Mouse (Mus musculus): ENCODE measurements around the gene Tbc1d8. TPM values are rescaled to one million over a fixed set of nuclear protein-coding genes. Genes with fewer than 3 reads are reported as not detected.
A peak's percentile ranks its signal among the peaks of the same experiment; 100 is the strongest.

Tbc1d8 gene
- polyA plus RNA-seq, 1 experiment from 2014 or later, result 11.7 TPM

GRCm38 (mm10) chr1:39456421-39456853 lies 22.1 kb downstream of the Tbc1d8 start:
- 0 out of 2 replicates have a peak overlapping the region, but pooled peaks have one; percentile 8 for H3K27ac ChIP-seq (replicated peaks)
- ATAC-seq (ENCODE audit: extremely low read depth, insufficient number of reproducible peaks, low FRiP score, low TSS enrichment), result no peak
- 60% methylated on average over 5 of the region's 5 CpGs for WGBS

GRCm38 (mm10) chr1:39455350-39456023 lies 23.1 kb downstream of the Tbc1d8 start:
- 0 out of 2 replicates have a peak overlapping the region, but pooled peaks have one; percentile 33 for H3K9ac ChIP-seq
- H3K4me1 ChIP-seq, result peaks cover 59% of the 10 kb centered on the region
- H3K36me3 ChIP-seq, result no peaks in the 10 kb centered on the region
- 75% methylated on average over 23 of the region's 23 CpGs for WGBS
- H3K9me3 ChIP-seq, result no peaks in the 10 kb centered on the region
- no peak overlapping the region for H3K4me3 ChIP-seq
- peak overlapping the region; percentile 54 for H3K27ac ChIP-seq (replicated peaks)
- no peaks in the 10 kb centered on the region for H3K27me3 ChIP-seq (replicated peaks)
- no peak for ATAC-seq (ENCODE audit: extremely low read depth, insufficient number of reproducible peaks, low FRiP score, low TSS enrichment)
- H3K4me2 ChIP-seq, result no peak overlapping the region

More at GRCm38 (mm10) chr1:39456421-39456853, 22.1 kb downstream of the Tbc1d8 start:
- Histone ChIP-seq H3K4me3 (no peak overlapping the region), H3K36me3 (no peaks in the 10 kb centered on the region), H3K27me3 (replicated peaks) (no peaks in the 10 kb centered on the region), H3K4me1 (peaks cover 54% of the 10 kb centered on the region), H3K9me3 (no peaks in the 10 kb centered on the region), H3K4me2 (no peak overlapping the region), H3K9ac (no peak overlapping the region)

GRCm38 (mm10) chr1:39454783-39455175 lies 23.8 kb downstream of the Tbc1d8 start:
- Histone ChIP-seq H3K9ac (no peak overlapping the region), H3K4me2 (no peak overlapping the region), H3K9me3 (no peaks in the 10 kb centered on the region), H3K4me3 (no peak overlapping the region), H3K27ac (replicated peaks) (peak overlapping the region; percentile 54; the same call in 1 of the 2 replicates), H3K36me3 (no peaks in the 10 kb centered on the region), H3K4me1 (peaks cover 65% of the 10 kb centered on the region), H3K27me3 (replicated peaks) (no peaks in the 10 kb centered on the region)
- 71% methylated on average over 4 of the region's 4 CpGs for WGBS
- ATAC-seq (ENCODE audit: extremely low read depth, insufficient number of reproducible peaks, low FRiP score, low TSS enrichment), result no peak

- Histone ChIP-seq H3K27ac (replicated peaks) (peak overlapping the region; percentile 67), H3K36me3 (no peaks in the 10 kb centered on the region), H3K4me2 (no peak overlapping the region), H3K27me3 (replicated peaks) (no peaks in the 10 kb centered on the region), H3K4me3 (no peak overlapping the region), H3K9me3 (no peaks in the 10 kb centered on the region), H3K9ac (no peak overlapping the region), H3K4me1 (peaks cover 71% of the 10 kb centered on the region)
- WGBS, result 48% methylated on average over 9 of the region's 9 CpGs
- ATAC-seq (ENCODE audit: extremely low read depth, insufficient number of reproducible peaks, low FRiP score, low TSS enrichment), result no peak
Observed at GRCm38 (mm10) chr1:39454108-39454782, 24.3 kb downstream of the Tbc1d8 start.

- 83% methylated on average over 4 of the region's 4 CpGs for WGBS
- Histone ChIP-seq H3K4me1 (peaks cover 90% of the 10 kb centered on the region), H3K36me3 (no peaks in the 10 kb centered on the region), H3K4me2 (no peak overlapping the region), H3K27me3 (replicated peaks) (no peaks in the 10 kb centered on the region), H3K9me3 (no peaks in the 10 kb centered on the region), H3K9ac (no peak overlapping the region), H3K27ac (replicated peaks) (peak overlapping the region; percentile 24; the same call in 1 of the 2 replicates), H3K4me3 (no peak overlapping the region)
- ATAC-seq (ENCODE audit: extremely low read depth, insufficient number of reproducible peaks, low FRiP score, low TSS enrichment), result no peak
Observed at GRCm38 (mm10) chr1:39452203-39452602, 26.4 kb downstream of the Tbc1d8 start.

- H3K4me1 ChIP-seq, result peaks cover 95% of the 10 kb centered on the region
- H3K9me3 ChIP-seq, result no peaks in the 10 kb centered on the region
- H3K27me3 ChIP-seq (replicated peaks), result no peaks in the 10 kb centered on the region
- 0 out of 2 replicates have a peak overlapping the region, but pooled peaks have one; percentile 12 for H3K27ac ChIP-seq (replicated peaks)
- H3K9ac ChIP-seq, result peak overlapping the region; percentile 33; the same call in 1 of the 2 replicates
- no peak overlapping the region for H3K4me2 ChIP-seq
- no peak overlapping the region for H3K4me3 ChIP-seq
- ATAC-seq (ENCODE audit: extremely low read depth, insufficient number of reproducible peaks, low FRiP score, low TSS enrichment), result no peak
- WGBS, result 51% methylated on average over 6 of the region's 6 CpGs
- H3K36me3 ChIP-seq, result no peaks in the 10 kb centered on the region
Observed at GRCm38 (mm10) chr1:39450069-39450728, 28.4 kb downstream of the Tbc1d8 start.

GRCm38 (mm10) chr1:39449251-39449790 lies 29.2 kb downstream of the Tbc1d8 start:
- no peak overlapping the region for H3K4me2 ChIP-seq

GRCm38 (mm10) chr1:39448819-39449218 lies 29.7 kb downstream of the Tbc1d8 start:
- Histone ChIP-seq H3K36me3 (no peaks in the 10 kb centered on the region), H3K4me2 (no peak overlapping the region), H3K27me3 (replicated peaks) (no peaks in the 10 kb centered on the region), H3K4me3 (no peak overlapping the region), H3K27ac (replicated peaks) (peak overlapping the region; percentile 48; the same call in 1 of the 2 replicates), H3K4me1 (peaks cover 96% of the 10 kb centered on the region), H3K9me3 (no peaks in the 10 kb centered on the region), H3K9ac (no peak overlapping the region)
- no peak for ATAC-seq (ENCODE audit: extremely low read depth, insufficient number of reproducible peaks, low FRiP score, low TSS enrichment)
- WGBS, result 92% methylated on average over 5 of the region's 5 CpGs

More at GRCm38 (mm10) chr1:39449251-39449790, 29.2 kb downstream of the Tbc1d8 start:
- no peaks in the 10 kb centered on the region for H3K9me3 ChIP-seq
- H3K4me1 ChIP-seq, result peaks cover 96% of the 10 kb centered on the region
- 73% methylated on average over 12 of the region's 12 CpGs for WGBS
- H3K4me3 ChIP-seq, result no peak overlapping the region
- no peak for ATAC-seq (ENCODE audit: extremely low read depth, insufficient number of reproducible peaks, low FRiP score, low TSS enrichment)
- H3K36me3 ChIP-seq, result no peaks in the 10 kb centered on the region
- H3K27me3 ChIP-seq (replicated peaks), result no peaks in the 10 kb centered on the region
- H3K9ac ChIP-seq, result no peak overlapping the region
- H3K27ac ChIP-seq (replicated peaks), result peak overlapping the region; percentile 48; the same call in 1 of the 2 replicates

- H3K4me2 ChIP-seq, result no peak overlapping the region
- H3K4me1 ChIP-seq, result peaks cover 96% of the 10 kb centered on the region
- H3K27me3 ChIP-seq (replicated peaks), result no peaks in the 10 kb centered on the region
- H3K27ac ChIP-seq (replicated peaks), result peak overlapping the region; percentile 48
- H3K36me3 ChIP-seq, result no peaks in the 10 kb centered on the region
- no peak for ATAC-seq (ENCODE audit: extremely low read depth, insufficient number of reproducible peaks, low FRiP score, low TSS enrichment)
- no peak overlapping the region for H3K9ac ChIP-seq
- no peak overlapping the region for H3K4me3 ChIP-seq
- 73% methylated on average over 5 of the region's 5 CpGs for WGBS
- no peaks in the 10 kb centered on the region for H3K9me3 ChIP-seq
Observed at GRCm38 (mm10) chr1:39448238-39448637, 30.3 kb downstream of the Tbc1d8 start.

GRCm38 (mm10) chr1:39446178-39446577 lies 32.4 kb downstream of the Tbc1d8 start:
- no peak for ATAC-seq (ENCODE audit: extremely low read depth, insufficient number of reproducible peaks, low FRiP score, low TSS enrichment)
- Histone ChIP-seq H3K27ac (replicated peaks) (peak overlapping the region; percentile 65), H3K27me3 (replicated peaks) (no peaks in the 10 kb centered on the region), H3K36me3 (no peaks in the 10 kb centered on the region), H3K9me3 (no peaks in the 10 kb centered on the region), H3K4me3 (no peak overlapping the region), H3K4me2 (peak overlapping the region; percentile 31), H3K4me1 (peaks cover 99% of the 10 kb centered on the region), H3K9ac (peak overlapping the region; percentile 47; the same call in 1 of the 2 replicates)
- 14% methylated on average over 5 of the region's 5 CpGs for WGBS

Measured in heart, embryonic 13.5 days (tissue).